Mouse (Mus musculus) heart, embryonic 11.5 days (tissue): ENCODE data around the gene Rab13. TPM values are rescaled to one million over a fixed set of nuclear protein-coding genes. Genes with fewer than 3 reads are reported as not detected.
"Not testable (repeated sequence)": the region's sequence is repeated elsewhere in the genome, so short reads cannot be mapped to it uniquely, and the experiment has no call there.

Experiments
- ATAC-seq: fragments of 200-750 bp; cut with Nextera tagmentation; replicated peaks from 2 replicates; pipeline ENCODE4 v1.8.0; 2017; ENCODE audit warnings: moderate library complexity; ENCODE audit not compliant: insufficient number of reproducible peaks, low FRiP score, low TSS enrichment
- H3K27ac ChIP-seq: fragments of 300-500 bp; sonication (generic); 2 replicates; pipeline ENCODE4 v1.5.1; 2014; ENCODE audit warnings: mild to moderate bottlenecking, low read depth, low read length
- H3K27me3 ChIP-seq: fragments of 300-500 bp; sonication (generic); 2 replicates; pipeline ENCODE4 v1.6.1; 2014; ENCODE audit warnings: mild to moderate bottlenecking, low read length, mixed read lengths; ENCODE audit not compliant: control insufficient read depth, insufficient read depth
- H3K36me3 ChIP-seq: fragments of 300-500 bp; sonication (generic); 2 replicates; pipeline ENCODE4 v1.6.1; 2014; ENCODE audit warnings: mild to moderate bottlenecking, low read length, moderate library complexity, mixed read lengths; ENCODE audit not compliant: control insufficient read depth, insufficient read depth
- H3K4me1 ChIP-seq: fragments of 300-500 bp; sonication (generic); 2 replicates; pipeline ENCODE4 v1.6.1; 2014; ENCODE audit warnings: low read length; ENCODE audit not compliant: control insufficient read depth, insufficient read depth
- H3K4me2 ChIP-seq: fragments of 300-500 bp; sonication (generic); 2 replicates; pipeline ENCODE4 v1.6.1; 2014; ENCODE audit warnings: mild to moderate bottlenecking, moderate library complexity
- H3K4me3 ChIP-seq: fragments of 300-500 bp; sonication (generic); 2 replicates; pipeline ENCODE4 v1.5.1; 2014; ENCODE audit warnings: low read depth, low read length
- H3K9ac ChIP-seq: fragments of 300-500 bp; sonication (generic); 2 replicates; pipeline ENCODE4 v1.6.1; 2014; ENCODE audit warnings: mild to moderate bottlenecking, low read depth, low read length, moderate library complexity
- H3K9me3 ChIP-seq: fragments of 300-500 bp; sonication (generic); replicated peaks from 2 replicates; pipeline ENCODE4 v1.6.1; 2016; ENCODE audit warnings: low read length; ENCODE audit not compliant: control insufficient read depth
- WGBS: fragments of 180-500 bp; shearing (Covaris S2); extraction: QIAGEN DNeasy Blood & Tissue Kit; methylation state at CpG from one replicate; pipeline ENCODE4 v1.1.7; 2014; ENCODE audit not compliant: insufficient replicate concordance; 5-methylcytosine and 5-hydroxymethylcytosine counted together
- polyA plus RNA-seq: library from polyadenylated mRNA; unstranded; fragments of >200 nt; fragmentation: Nextera tagmentation; extraction: Ambion mirVana; gene quantifications from 2 replicates; pipeline ENCODE4 v1.2.1, GENCODE M21; 2014

Gene Rab13
- polyA plus RNA-seq, 1 experiment from 2014 or later = 16.6 TPM

- WGBS = 72% methylated on average over 10 of the region's 10 CpGs
- Histone ChIP-seq H3K4me2 (no peak overlapping the region), H3K4me1 (peaks cover 9% of the 10 kb centered on the region; the same call in 1 of the 2 replicates)
Measured at GRCm38 (mm10) chr3:90241669-90242358, 28.3 kb downstream of the Rab13 start.

GRCm38 (mm10) chr3:90242984-90243775 lies 29.7 kb downstream of the Rab13 start, which contains the start of gene Creb3l4:
Gene Creb3l4 (minus strand): TSS chr3:90243512.
- Histone ChIP-seq H3K9ac (peak within 1 kb of the TSS; percentile 59), H3K27me3 (no peaks in the 10 kb centered on the region), H3K36me3 (no peaks in the 10 kb centered on the region), H3K9me3 (no peaks in the 10 kb centered on the region), H3K27ac (no peak within 1 kb of the TSS), H3K4me3 (peak within 1 kb of the TSS; percentile 45), H3K4me1 (peaks cover 9% of the 10 kb centered on the region; the same call in 1 of the 2 replicates), H3K4me2 (peak within 1 kb of the TSS; percentile 87)
- 0 out of 2 replicates have a peak, but pooled peaks have one; percentile 39 for ATAC-seq
- WGBS = 3% methylated on average over 19 of the region's 19 CpGs

More at GRCm38 (mm10) chr3:90241669-90242358, 28.3 kb downstream of the Rab13 start:
- ATAC-seq = no peak
- Histone ChIP-seq H3K9me3 (no peaks in the 10 kb centered on the region), H3K27me3 (no peaks in the 10 kb centered on the region), H3K9ac (no peak overlapping the region), H3K4me3 (no peak overlapping the region), H3K36me3 (no peaks in the 10 kb centered on the region), H3K27ac (no peak overlapping the region)

GRCm38 (mm10) chr3:90245406-90245805 lies 31.9 kb downstream of the Rab13 start:
- no peak overlapping the region for H3K9ac ChIP-seq
- no peak overlapping the region for H3K4me3 ChIP-seq
- H3K27me3 ChIP-seq = no peaks in the 10 kb centered on the region
- 78% methylated on average over 2 of the region's 2 CpGs for WGBS
- no peak overlapping the region for H3K27ac ChIP-seq
- peaks cover 13% of the 10 kb centered on the region for H3K4me1 ChIP-seq
- peaks cover 2% of the 10 kb centered on the region; the same call in 1 of the 2 replicates for H3K36me3 ChIP-seq
- ATAC-seq = no peak
- H3K9me3 ChIP-seq = no peaks in the 10 kb centered on the region
- no peak overlapping the region for H3K4me2 ChIP-seq

DNA sequence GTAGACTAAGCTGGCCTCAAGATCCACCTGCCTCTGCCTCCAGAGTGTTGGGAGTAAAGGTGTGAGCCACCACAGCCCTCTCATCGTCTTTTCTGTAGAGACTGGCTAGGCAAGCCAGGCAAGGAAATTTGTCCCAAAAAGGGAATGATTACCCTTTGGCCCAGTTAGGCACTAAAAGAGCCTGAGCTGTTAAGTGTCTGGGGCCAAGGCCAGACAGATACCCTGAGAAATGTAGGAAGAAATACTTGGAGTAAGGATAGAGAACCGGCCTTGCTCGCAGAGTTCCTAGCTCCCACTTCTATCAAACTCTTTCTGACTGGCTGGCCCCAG lies 34.1 kb downstream of the Rab13 start:
- Histone ChIP-seq H3K27ac (peak overlapping the region; percentile 95), H3K4me1 (peaks cover 12% of the 10 kb centered on the region), H3K9me3 (no peaks in the 10 kb centered on the region), H3K36me3 (peaks cover 2% of the 10 kb centered on the region; the same call in 1 of the 2 replicates), H3K4me3 (peak overlapping the region; percentile 81), H3K27me3 (no peaks in the 10 kb centered on the region), H3K4me2 (peak overlapping the region; percentile 93), H3K9ac (peak overlapping the region; percentile 89)
- no peak for ATAC-seq
- 3% methylated on average over 3 of the region's 3 CpGs for WGBS

GRCm38 (mm10) chr3:90247960-90248745 lies 34.7 kb downstream of the Rab13 start, which contains the start of gene Slc39a1:
Gene Slc39a1 (plus strand): TSS chr3:90248172.
- WGBS = under 1% methylated on average over 44 of the region's 44 CpGs

DNA sequence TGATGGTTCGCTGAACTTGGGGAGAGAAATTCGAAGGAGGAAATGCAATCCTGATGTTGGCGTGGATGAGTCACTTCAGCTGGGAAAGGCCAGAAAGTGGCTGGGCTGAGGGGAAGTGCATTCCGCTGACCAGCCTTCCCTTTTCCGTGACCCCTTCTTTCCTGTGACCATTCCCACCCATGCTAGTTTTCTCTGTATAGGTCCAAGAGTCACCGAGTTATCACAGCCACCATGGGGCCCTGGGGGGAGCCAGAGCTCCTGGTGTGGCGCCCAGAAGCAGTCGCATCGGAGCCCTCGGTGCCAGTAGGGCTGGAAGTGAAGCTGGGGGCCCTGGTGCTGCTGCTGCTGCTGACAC lies 35.2 kb downstream of the Rab13 start:
- Histone ChIP-seq H3K36me3 (peaks cover 2% of the 10 kb centered on the region; the same call in 1 of the 2 replicates), H3K9ac (peak overlapping the region; percentile 89), H3K27me3 (no peaks in the 10 kb centered on the region), H3K27ac (peak overlapping the region; percentile 95), H3K9me3 (no peaks in the 10 kb centered on the region), H3K4me3 (peak overlapping the region; percentile 81), H3K4me1 (peaks cover 6% of the 10 kb centered on the region), H3K4me2 (peak overlapping the region; percentile 93)
- ATAC-seq = peak; percentile 35; the same call in 1 of the 2 replicates
- under 1% methylated on average over 10 of the region's 10 CpGs for WGBS

More at GRCm38 (mm10) chr3:90247960-90248745, 34.7 kb downstream of the Rab13 start, which contains the start of gene Slc39a1:
- Histone ChIP-seq H3K27ac (peak within 1 kb of the TSS; percentile 95), H3K4me2 (peak within 1 kb of the TSS; percentile 93), H3K9me3 (no peaks in the 10 kb centered on the region), H3K4me1 (peaks cover 6% of the 10 kb centered on the region), H3K4me3 (peak within 1 kb of the TSS; percentile 81), H3K27me3 (no peaks in the 10 kb centered on the region), H3K9ac (peak within 1 kb of the TSS; percentile 89), H3K36me3 (peaks cover 2% of the 10 kb centered on the region; the same call in 1 of the 2 replicates)
- ATAC-seq = peak; percentile 91

DNA sequence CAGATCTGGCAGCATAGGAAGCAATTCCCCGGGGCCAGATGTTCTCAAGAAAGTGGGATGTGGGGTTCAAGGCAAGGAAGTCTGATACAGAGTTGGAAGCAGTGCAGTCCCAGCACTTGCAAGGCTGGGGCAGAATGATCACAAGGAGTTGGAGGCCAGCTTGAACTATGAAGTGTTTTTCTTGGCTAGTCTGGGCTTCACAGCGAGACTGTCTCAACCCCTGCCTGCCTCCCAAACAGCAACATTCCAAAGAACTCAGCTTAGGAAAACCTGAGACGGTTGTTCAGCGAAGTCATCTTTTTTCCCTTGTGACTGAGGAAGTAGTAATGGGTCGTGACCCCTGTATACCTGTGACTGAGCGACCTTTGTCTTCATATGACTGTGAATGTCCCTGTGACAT lies 37.3 kb downstream of the Rab13 start:
- Histone ChIP-seq H3K4me3 (no peak overlapping the region), H3K27me3 (no peaks in the 10 kb centered on the region), H3K9ac (no peak overlapping the region), H3K4me1 (peaks cover 9% of the 10 kb centered on the region), H3K36me3 (peaks cover 2% of the 10 kb centered on the region; the same call in 1 of the 2 replicates), H3K9me3 (no peaks in the 10 kb centered on the region), H3K4me2 (no peak overlapping the region), H3K27ac (no peak overlapping the region)
- no peak for ATAC-seq
- 76% methylated on average over 6 of the region's 6 CpGs for WGBS

- H3K4me3 ChIP-seq, H3K9ac ChIP-seq, ATAC-seq, H3K36me3 ChIP-seq, H3K4me1 ChIP-seq, H3K4me2 ChIP-seq, H3K27ac ChIP-seq, H3K9me3 ChIP-seq, H3K27me3 ChIP-seq: not testable (repeated sequence)
- WGBS = 95% methylated on average over 10 of the region's 12 CpGs
Measured at GRCm38 (mm10) chr3:90251731-90252226, 38.3 kb downstream of the Rab13 start.
